Mouse (Mus musculus) left cerebral cortex, postnatal 10 days (tissue): ENCODE results near the gene E130308A19Rik. TPM values are rescaled to one million over a fixed set of nuclear protein-coding genes. Genes with fewer than 3 reads are reported as not detected.

ENCODE experiments used
- DNase-seq, 2 experiments: peaks; one replicate each; pipeline ENCODE4 v3.0.0; 2021 to 2022; ENCODE audit warnings: low spot score in 2 of 2, mixed read lengths in 1 of 2; ENCODE audit errors: extremely low spot score in 1 of 2
- intact Hi-C: fragments of 180-260 bp; cut with DNase I; formaldehyde crosslinking; loops from one replicate; pipeline ENCODE4 v1.15.1; 2025
- total RNA-seq, 2 experiments: library from RNA; stranded (reverse); gene quantifications; 2 replicates each; pipeline ENCODE4 v1.2.3; 2021

E130308A19Rik gene
- total RNA-seq, 2 experiments from 2014 or later: 9.3 to 10.0 TPM

GRCm38 (mm10) chr4:59714472-59714871, 88.5 kb downstream of the E130308A19Rik start:
- DNase-seq: no peak
- intact Hi-C loops: no loop called here

- no peak for DNase-seq
- intact Hi-C loops: no loop called here
These were observed 88.9 kb downstream of the E130308A19Rik start for GRCm38 (mm10) chr4:59714926-59715325.

GRCm38 (mm10) chr4:59715531-59715930, 89.5 kb downstream of the E130308A19Rik start:
- DNase-seq: no peak
- intact Hi-C loops: no loop called here

GRCm38 (mm10) chr4:59717349-59717748, 91.3 kb downstream of the E130308A19Rik start:
- peak in 1 of 2 experiments; percentile 31 for DNase-seq
- intact Hi-C loops: no loop called here

- no peak for DNase-seq
- intact Hi-C loops: no loop called here
These were observed 92.5 kb downstream of the E130308A19Rik start for GRCm38 (mm10) chr4:59718542-59718941.

- intact Hi-C loops: no loop called here
These were observed 93.7 kb downstream of the E130308A19Rik start for GRCm38 (mm10) chr4:59719481-59720355.

GRCm38 (mm10) chr4:59721811-59722210, 95.8 kb downstream of the E130308A19Rik start:
- intact Hi-C loops: no loop called here

More at GRCm38 (mm10) chr4:59719481-59720355, 93.7 kb downstream of the E130308A19Rik start:
- peak in 1 of 2 experiments; percentile 70 for DNase-seq

GRCm38 (mm10) chr4:59725579-59725978, 99.6 kb downstream of the E130308A19Rik start:
- intact Hi-C loops: no loop called here
- DNase-seq: no peak

More at GRCm38 (mm10) chr4:59721811-59722210, 95.8 kb downstream of the E130308A19Rik start:
- DNase-seq: no peak

- intact Hi-C loops: no loop called here
- no peak for DNase-seq
These were observed 100.5 kb downstream of the E130308A19Rik start for GRCm38 (mm10) chr4:59726501-59726900.

- intact Hi-C loops: no loop called here
- DNase-seq: no peak
These were observed 101.3 kb downstream of the E130308A19Rik start for GRCm38 (mm10) chr4:59727187-59727877.

GRCm38 (mm10) chr4:59727878-59728261, 101.9 kb downstream of the E130308A19Rik start:
- intact Hi-C loops: no loop called here
- no peak for DNase-seq

- no peak for DNase-seq
- intact Hi-C loops: no loop called here
These were observed 102.8 kb downstream of the E130308A19Rik start for GRCm38 (mm10) chr4:59728839-59729238.

GRCm38 (mm10) chr4:59731544-59731943, 105.5 kb downstream of the E130308A19Rik start:
- intact Hi-C loops: no loop called here

GRCm38 (mm10) chr4:59739321-59739720, 113.3 kb downstream of the E130308A19Rik start:
- intact Hi-C loops: no loop called here

More at GRCm38 (mm10) chr4:59731544-59731943, 105.5 kb downstream of the E130308A19Rik start:
- no peak for DNase-seq

GRCm38 (mm10) chr4:59739882-59740281, 113.9 kb downstream of the E130308A19Rik start:
- no peak for DNase-seq
- intact Hi-C loops: no loop called here

More at GRCm38 (mm10) chr4:59739321-59739720, 113.3 kb downstream of the E130308A19Rik start:
- DNase-seq: no peak

- intact Hi-C loops: no loop called here
- DNase-seq: peak in 1 of 2 experiments; percentile 36
These were observed 127.6 kb downstream of the E130308A19Rik start for GRCm38 (mm10) chr4:59753491-59754140.

- DNase-seq: peak; percentile 66 to 71
- intact Hi-C loops: loop anchor here (5.0 kb wide), 1 partner anchor 129 kb away; the partner anchor contains the start of gene E130308A19Rik
These were observed 130.5 kb downstream of the E130308A19Rik start for GRCm38 (mm10) chr4:59756332-59757082.
